Mouse (Mus musculus): Measurements from ENCODE around the gene Clic1.

- no peak for TF ChIP-seq GATA1 (IDR thresholded peaks at IDR 0.05; ENCODE audit: borderline replicate concordance, low read length)
- TF ChIP-seq FLI1 (IDR thresholded peaks at IDR 0.05; ENCODE audit: low read length) = no peak
These were observed 42.8 kb downstream of the Clic1 start for GRCm38 (mm10) chr17:35092403-35093198.
